Mouse (Mus musculus): ENCODE results near the gene Apmap. TPM values are rescaled to one million over a fixed set of nuclear protein-coding genes. Genes with fewer than 3 reads are reported as not detected.

Apmap gene
- polyA plus RNA-seq, 1 experiment from 2014 or later: 62.5 TPM

DNA sequence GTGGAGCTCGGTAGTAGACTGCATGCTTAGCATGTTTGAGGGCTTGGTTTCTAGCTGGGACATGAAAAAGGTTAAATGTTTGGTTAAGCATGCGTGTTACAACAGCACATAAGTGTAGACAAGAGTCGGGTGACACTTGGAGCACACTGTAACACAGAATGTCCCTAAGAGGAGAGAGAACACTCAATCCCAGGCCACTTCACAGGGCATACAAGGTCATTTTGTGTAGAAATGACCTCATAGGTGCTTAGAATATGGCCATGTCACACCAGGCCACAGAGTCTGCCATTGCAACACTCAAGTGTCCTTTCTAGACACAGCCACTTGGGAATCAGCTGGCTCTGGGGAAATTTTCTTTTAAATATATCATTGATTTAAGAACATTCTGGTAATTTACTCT, 15.6 kb upstream of the Apmap start:
- Histone ChIP-seq H3K9me3 (replicated peaks; ENCODE audit: low read length) (no peaks in the 10 kb centered on the region), H3K9ac (ENCODE audit: low read depth, low read length) (no peak overlapping the region), H3K4me3 (replicated peaks; ENCODE audit: low read depth, low read length) (no peak overlapping the region), H3K27ac (no peak overlapping the region), H3K27me3 (ENCODE audit: insufficient read depth, low read length) (no peaks in the 10 kb centered on the region), H3K4me2 (ENCODE audit: low read length) (no peak overlapping the region), H3K36me3 (ENCODE audit: insufficient read depth, low read length) (no peaks in the 10 kb centered on the region), H3K4me1 (replicated peaks; ENCODE audit: insufficient read depth, low read length) (no peaks in the 10 kb centered on the region)
- ATAC-seq (replicated peaks; ENCODE audit: low FRiP score, low read depth) (no peak), DNase-seq (ENCODE audit: low spot score) (no peak)
- WGBS: 83% methylated on average over 3 of the region's 3 CpGs
- no peak for TF ChIP-seq CTCF (IDR thresholded peaks at IDR 0.05; ENCODE audit: low read depth)

DNA sequence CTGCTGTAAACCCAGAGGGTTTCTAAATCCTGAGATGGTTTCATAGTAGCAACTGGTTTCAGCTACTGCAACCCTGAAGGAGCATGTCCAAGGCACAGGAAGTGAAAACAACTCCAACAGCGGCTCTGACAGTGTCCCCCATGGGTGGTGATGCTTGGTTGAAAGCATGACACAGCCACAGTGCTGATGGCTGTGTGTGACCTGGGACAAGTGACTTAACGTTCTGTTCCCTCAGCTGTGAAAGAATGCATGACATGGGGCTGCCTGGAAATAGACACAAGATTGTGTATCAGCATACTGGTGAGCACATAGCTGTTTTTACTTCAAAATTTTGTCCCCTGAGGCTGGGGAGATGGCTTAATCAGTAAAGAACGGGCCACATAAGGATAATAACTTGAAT, 13.3 kb upstream of the Apmap start:
- Histone ChIP-seq H3K27me3 (ENCODE audit: insufficient read depth, low read length) (no peaks in the 10 kb centered on the region), H3K4me2 (ENCODE audit: low read length) (no peak overlapping the region), H3K36me3 (ENCODE audit: insufficient read depth, low read length) (no peaks in the 10 kb centered on the region), H3K4me1 (replicated peaks; ENCODE audit: insufficient read depth, low read length) (no peaks in the 10 kb centered on the region), H3K9ac (ENCODE audit: low read depth, low read length) (no peak overlapping the region), H3K27ac (no peak overlapping the region), H3K9me3 (replicated peaks; ENCODE audit: low read length) (no peaks in the 10 kb centered on the region), H3K4me3 (replicated peaks; ENCODE audit: low read depth, low read length) (no peak overlapping the region)
- DNase-seq (ENCODE audit: low spot score) (no peak), ATAC-seq (replicated peaks; ENCODE audit: low FRiP score, low read depth) (no peak)
- WGBS: 58% methylated on average over 3 of the region's 3 CpGs
- no peak for TF ChIP-seq CTCF (IDR thresholded peaks at IDR 0.05; ENCODE audit: low read depth)

DNA sequence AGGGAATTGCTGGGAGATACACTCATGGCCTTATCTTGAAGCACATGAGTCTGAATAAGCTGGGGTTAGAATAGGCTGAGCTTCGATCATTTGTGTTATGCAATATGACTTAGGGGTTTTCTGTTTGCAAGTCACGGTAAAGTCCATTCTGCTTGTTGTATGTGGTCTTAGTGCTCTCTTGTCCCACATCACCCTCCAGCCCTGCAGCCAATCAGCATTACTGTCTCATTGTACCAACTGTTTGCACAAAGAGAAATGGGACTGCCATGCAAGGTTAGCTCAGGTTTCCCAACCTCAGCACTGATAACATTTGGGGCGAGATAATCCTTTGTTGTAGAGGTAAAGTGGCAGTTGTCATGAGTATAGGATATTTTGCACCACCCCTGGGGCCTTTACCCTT, 1.7 kb upstream of the Apmap start:
- H3K4me3 ChIP-seq (replicated peaks; ENCODE audit: low read depth, low read length): no peak overlapping the region
- no peaks in the 10 kb centered on the region for H3K27me3 ChIP-seq (ENCODE audit: insufficient read depth, low read length)
- no peak overlapping the region for H3K9ac ChIP-seq (ENCODE audit: low read depth, low read length)
- ATAC-seq (replicated peaks; ENCODE audit: low FRiP score, low read depth) (no peak), DNase-seq (ENCODE audit: low spot score) (no peak)
- no peak for TF ChIP-seq CTCF (IDR thresholded peaks at IDR 0.05; ENCODE audit: low read depth)
- no peak overlapping the region for H3K27ac ChIP-seq
- no peak overlapping the region for H3K4me2 ChIP-seq (ENCODE audit: low read length)
- H3K4me1 ChIP-seq (replicated peaks; ENCODE audit: insufficient read depth, low read length): 0 out of 2 replicates have a peak, but pooled peaks cover 6% of the 10 kb centered on the region
- no peaks in the 10 kb centered on the region for H3K36me3 ChIP-seq (ENCODE audit: insufficient read depth, low read length)
- WGBS: 81% methylated on average over 3 of the region's 3 CpGs
- no peaks in the 10 kb centered on the region for H3K9me3 ChIP-seq (replicated peaks; ENCODE audit: low read length)

DNA sequence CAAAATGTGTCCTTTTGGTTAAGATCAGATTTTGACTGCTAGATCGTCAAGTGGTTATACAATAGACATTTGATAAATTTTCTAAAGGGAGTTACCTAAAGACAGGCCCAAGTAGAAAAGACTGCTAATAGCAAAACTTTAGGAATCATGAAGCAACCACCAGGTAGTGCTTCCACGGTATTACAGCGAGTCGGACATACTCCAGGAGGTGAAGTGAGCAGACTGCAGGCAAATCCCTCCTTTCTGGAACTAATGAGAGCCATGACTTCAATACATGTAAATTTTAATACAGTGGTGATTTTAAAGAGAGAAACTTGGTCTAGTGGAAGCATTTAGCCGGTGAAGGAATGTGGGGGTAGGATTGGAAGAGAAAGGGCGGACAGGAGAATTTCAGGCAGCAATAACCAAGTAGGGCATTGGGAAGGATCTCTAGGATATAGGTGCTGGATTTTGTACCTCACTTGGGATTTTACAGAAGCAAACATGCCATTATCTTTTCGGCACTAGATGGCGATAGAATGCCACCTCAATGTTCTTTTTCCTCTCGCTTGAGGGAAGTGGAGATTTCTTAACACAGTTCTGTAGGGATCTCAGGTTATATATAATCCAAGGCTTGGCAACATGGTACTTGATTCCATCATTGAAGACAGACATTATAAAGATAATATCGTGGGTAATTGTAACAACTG, 649 bp upstream of the Apmap start:
- Histone ChIP-seq H3K4me3 (replicated peaks; ENCODE audit: low read depth, low read length) (peak overlapping the region; percentile 87), H3K9ac (ENCODE audit: low read depth, low read length) (peak overlapping the region; percentile 80; the same call in 1 of the 2 replicates), H3K9me3 (replicated peaks; ENCODE audit: low read length) (no peaks in the 10 kb centered on the region), H3K27ac (peak overlapping the region; percentile 20; the same call in 1 of the 2 replicates), H3K4me2 (ENCODE audit: low read length) (peak overlapping the region; percentile 75), H3K36me3 (ENCODE audit: insufficient read depth, low read length) (no peaks in the 10 kb centered on the region), H3K27me3 (ENCODE audit: insufficient read depth, low read length) (no peaks in the 10 kb centered on the region), H3K4me1 (replicated peaks; ENCODE audit: insufficient read depth, low read length) (0 out of 2 replicates have a peak, but pooled peaks cover 6% of the 10 kb centered on the region)
- 1% methylated on average over 10 of the region's 10 CpGs for WGBS
- peak; percentile 89 for DNase-seq (ENCODE audit: low spot score)
- ATAC-seq (replicated peaks; ENCODE audit: low FRiP score, low read depth): peak; percentile 30; the same call in 1 of the 2 replicates
- TF ChIP-seq CTCF (IDR thresholded peaks at IDR 0.05; ENCODE audit: low read depth): peak; percentile 97

DNA sequence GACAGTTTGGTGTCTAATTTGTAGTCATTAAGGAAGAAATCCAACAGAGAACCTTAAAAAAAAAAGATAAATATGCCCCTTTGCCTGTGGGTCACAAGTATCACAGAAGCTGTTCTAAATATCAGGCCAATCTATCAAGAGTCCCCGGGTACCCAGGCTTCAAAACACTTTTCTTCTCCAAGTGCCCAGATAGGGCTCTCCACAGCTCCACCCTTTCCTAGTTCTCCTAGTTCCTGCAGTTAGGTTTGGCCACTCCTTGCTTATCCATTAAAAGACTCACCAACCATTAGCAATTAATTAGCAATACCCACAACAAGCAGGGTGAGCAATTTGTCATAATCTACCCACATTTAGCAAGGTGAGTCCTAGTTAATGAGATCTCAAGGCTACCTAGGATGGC, 1.3 kb downstream of the Apmap start:
- WGBS: 63% methylated on average over 1 of the region's 1 CpGs
- Histone ChIP-seq H3K4me3 (replicated peaks; ENCODE audit: low read depth, low read length) (no peak overlapping the region), H3K36me3 (ENCODE audit: insufficient read depth, low read length) (no peaks in the 10 kb centered on the region), H3K9ac (ENCODE audit: low read depth, low read length) (no peak overlapping the region), H3K4me1 (replicated peaks; ENCODE audit: insufficient read depth, low read length) (0 out of 2 replicates have a peak, but pooled peaks cover 6% of the 10 kb centered on the region), H3K27me3 (ENCODE audit: insufficient read depth, low read length) (no peaks in the 10 kb centered on the region), H3K9me3 (replicated peaks; ENCODE audit: low read length) (no peaks in the 10 kb centered on the region), H3K4me2 (ENCODE audit: low read length) (peak overlapping the region; percentile 75; the same call in 1 of the 2 replicates), H3K27ac (no peak overlapping the region)
- DNase-seq (ENCODE audit: low spot score): no peak
- TF ChIP-seq CTCF (IDR thresholded peaks at IDR 0.05; ENCODE audit: low read depth): no peak
- ATAC-seq (replicated peaks; ENCODE audit: low FRiP score, low read depth): no peak

DNA sequence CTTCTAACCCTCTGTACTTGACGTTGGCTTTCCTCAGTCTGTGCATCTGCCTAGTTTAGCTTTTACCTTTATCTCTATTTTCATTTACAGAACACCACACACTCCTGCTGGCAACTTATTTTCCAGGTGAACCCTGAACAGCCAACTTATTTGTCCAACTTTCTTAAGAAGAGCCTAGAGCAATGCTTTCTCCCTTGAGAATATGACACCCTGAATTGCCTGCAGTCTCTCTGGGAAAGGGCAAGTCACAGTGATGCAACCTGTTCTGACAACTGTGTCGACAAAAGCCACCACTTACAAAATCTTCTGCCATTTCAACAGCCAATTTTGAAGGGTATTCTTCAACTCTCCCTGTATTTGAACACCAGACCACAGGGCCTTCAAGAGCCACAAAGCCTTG, 3.6 kb downstream of the Apmap start:
- H3K27me3 ChIP-seq (ENCODE audit: insufficient read depth, low read length): no peaks in the 10 kb centered on the region

More for the DNA sequence above, 3.6 kb downstream of the Apmap start:
- DNase-seq (ENCODE audit: low spot score): no peak
- Histone ChIP-seq H3K4me1 (replicated peaks; ENCODE audit: insufficient read depth, low read length) (0 out of 2 replicates have a peak, but pooled peaks cover 6% of the 10 kb centered on the region), H3K4me2 (ENCODE audit: low read length) (no peak overlapping the region), H3K27ac (no peak overlapping the region), H3K9ac (ENCODE audit: low read depth, low read length) (no peak overlapping the region), H3K36me3 (ENCODE audit: insufficient read depth, low read length) (no peaks in the 10 kb centered on the region), H3K4me3 (replicated peaks; ENCODE audit: low read depth, low read length) (no peak overlapping the region), H3K9me3 (replicated peaks; ENCODE audit: low read length) (no peaks in the 10 kb centered on the region)
- TF ChIP-seq CTCF (IDR thresholded peaks at IDR 0.05; ENCODE audit: low read depth): no peak
- 82% methylated on average over 2 of the region's 2 CpGs for WGBS
- ATAC-seq (replicated peaks; ENCODE audit: low FRiP score, low read depth): no peak
